Mouse (Mus musculus): ENCODE measurements around the gene Pxn.
"Not testable (repeated sequence)": the region's sequence is repeated elsewhere in the genome, so short reads cannot be mapped to it uniquely, and the experiment has no call there.

Pxn gene

DNA sequence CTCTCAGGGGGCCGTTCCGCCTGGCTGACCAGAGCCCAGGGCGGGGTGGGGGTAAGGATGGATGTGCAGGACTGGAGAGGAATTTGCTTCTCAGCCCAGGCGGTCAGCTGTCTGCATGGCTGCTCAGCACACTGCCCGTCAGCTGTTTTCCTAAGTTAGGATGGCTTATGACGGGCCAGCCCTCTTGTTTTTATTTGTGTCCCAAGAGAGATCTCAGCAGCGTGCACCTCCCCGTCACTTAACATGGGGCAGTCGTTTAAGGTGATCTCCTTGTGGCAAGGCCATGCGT is 2.3 kb downstream of the Pxn start:
- no peak for DNase-seq (ENCODE audit: low spot score in 2 of 2)

DNA sequence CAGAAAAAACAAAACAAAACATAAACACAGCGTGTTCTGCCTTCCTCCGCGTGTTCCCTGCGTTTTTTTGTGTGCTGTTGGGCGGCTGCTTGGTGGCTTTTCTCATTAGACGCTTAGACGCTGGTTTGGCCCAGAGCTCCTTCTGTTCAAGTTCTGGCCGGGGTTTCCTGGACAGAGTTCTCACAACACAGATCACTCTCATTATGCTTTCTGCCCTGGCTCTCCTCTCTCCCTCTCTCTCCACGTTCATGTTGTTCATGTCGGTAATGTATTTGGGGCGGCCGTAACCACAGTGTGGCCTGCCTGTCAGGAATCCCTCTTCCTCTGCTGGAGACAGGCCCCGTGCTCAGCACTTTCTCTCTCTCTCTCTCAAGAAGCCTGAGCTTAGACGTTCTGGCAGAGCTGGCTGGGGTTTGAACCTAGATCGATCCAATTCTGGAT is 2.9 kb downstream of the Pxn start:
- DNase-seq (ENCODE audit: low spot score in 2 of 2) = no peak

DNA sequence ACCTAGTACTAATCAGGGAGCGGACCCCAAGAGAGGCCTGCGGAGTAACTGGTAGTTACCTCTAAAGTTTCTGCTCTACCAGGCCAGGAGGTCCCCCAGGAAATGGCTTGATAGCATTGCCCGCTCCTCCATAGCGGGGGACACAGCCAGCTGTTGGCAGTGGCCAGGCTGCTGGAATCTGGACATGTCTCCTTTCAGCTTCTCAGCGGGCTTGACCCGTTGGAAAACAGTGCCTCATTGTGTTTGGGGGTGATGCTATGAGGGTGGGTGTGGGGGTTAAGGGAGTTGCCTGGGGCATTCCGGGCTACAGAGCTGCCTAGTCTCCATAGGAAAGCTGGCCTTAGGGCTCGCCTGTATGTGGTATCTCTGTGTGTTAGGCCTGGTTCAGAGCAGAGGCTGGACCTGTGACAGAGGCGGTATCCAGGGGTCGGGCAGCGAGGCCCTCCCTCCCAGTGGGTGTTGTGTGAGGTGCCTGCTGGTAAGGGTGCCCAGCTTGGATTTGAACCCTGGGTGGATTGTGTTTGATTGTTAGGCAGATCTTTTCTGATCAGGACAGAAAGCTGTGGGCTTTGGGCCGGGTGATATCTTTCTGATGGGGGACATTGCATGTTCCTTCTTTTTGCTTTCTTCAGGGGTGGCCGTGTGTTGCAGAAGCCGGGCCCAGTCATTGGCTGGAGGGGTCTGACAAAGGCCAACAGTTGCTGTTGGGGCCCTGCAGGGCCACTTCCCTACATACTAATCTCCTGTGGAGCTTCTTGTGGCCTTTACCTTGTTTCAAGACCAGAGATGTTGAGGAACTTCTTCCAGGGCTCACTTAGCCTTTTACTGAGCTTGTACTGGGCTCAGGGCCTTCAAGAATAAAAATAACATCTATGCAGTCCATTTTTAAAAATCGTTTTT is 3.6 kb downstream of the Pxn start:
- no peak for DNase-seq (ENCODE audit: low spot score in 2 of 2)

DNA sequence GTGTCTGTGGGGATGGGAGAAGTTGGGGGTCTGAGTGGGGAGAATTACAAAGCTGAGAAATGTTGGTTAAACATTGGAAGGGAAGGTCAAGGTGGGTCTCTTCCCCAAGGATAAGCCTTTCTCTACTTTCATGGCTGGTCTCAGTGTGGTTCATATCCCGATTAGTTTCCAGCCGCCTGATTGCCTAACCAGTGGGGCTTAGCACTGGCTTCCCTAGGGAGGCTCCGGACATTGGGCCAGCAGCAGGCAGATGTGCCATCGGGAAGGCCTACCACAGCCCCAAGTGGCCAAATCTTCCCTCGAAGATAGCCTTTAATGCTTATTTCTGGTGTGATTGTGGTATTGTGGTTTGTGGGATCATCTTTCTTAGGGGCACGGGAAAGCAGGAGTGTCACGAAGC is 5.9 kb downstream of the Pxn start:
- DNase-seq (ENCODE audit: low spot score in 2 of 2) = no peak

DNA sequence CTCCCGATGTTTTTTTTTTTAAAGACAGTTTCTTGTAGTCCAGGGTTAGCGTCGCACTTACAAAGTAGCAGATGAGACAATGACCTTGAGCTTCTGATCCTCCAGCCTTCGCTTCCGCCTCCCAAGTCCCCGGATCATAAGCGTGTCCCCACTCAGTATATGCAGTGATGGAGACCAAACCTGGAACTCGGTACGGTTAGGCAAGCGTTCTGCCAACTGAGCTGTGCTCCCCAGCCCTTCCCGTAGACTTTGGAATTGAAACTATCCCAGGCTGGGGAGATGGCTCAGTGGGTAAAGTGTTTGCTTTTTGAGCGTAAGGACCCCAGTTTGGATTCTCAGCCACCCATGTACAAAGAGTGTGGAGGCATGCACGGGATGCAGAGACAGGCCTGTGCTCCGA is 6.8 kb downstream of the Pxn start:
- no peak for DNase-seq (ENCODE audit: low spot score in 2 of 2)

DNA sequence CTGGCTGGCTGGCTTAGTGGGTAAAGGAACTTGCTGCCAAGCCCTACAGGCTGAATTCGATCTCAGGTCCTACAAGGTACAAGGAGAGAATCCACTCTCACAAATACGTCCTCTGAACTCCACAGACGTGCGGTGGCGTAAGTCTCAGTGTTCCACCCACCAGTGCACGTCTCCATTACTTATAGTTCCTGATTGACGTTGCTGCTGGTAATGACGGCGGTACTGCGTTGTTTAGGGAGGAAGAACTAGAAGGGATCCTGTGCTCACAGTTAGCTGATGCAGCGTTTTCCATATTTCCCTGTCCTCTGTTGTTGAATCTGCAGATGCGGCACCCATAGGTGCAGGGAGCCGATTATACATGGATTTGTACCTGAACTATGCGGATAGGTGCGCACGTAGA is 7.2 kb downstream of the Pxn start:
- DNase-seq (ENCODE audit: low spot score in 2 of 2) = no peak

DNA sequence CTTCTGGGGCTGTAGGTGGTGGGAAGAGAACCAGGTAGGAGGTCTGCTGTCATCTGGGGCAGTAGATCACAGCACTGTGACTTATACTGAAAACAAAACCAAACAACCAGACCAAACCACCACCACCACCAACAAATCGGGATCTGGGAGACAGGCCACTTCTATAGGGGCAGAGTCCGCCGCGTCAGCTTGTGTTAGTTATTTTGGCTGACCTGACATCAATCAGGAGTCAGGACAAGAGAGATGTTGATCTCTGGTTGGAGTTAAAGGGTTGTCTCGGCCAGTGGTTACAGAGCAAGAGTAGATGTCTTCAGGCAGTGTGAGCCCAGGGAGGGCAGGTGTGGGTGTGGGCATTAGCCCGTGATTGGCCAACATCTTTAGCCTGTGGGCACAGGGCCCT is 7.9 kb downstream of the Pxn start:
- DNase-seq (ENCODE audit: low spot score in 2 of 2) = no peak

DNA sequence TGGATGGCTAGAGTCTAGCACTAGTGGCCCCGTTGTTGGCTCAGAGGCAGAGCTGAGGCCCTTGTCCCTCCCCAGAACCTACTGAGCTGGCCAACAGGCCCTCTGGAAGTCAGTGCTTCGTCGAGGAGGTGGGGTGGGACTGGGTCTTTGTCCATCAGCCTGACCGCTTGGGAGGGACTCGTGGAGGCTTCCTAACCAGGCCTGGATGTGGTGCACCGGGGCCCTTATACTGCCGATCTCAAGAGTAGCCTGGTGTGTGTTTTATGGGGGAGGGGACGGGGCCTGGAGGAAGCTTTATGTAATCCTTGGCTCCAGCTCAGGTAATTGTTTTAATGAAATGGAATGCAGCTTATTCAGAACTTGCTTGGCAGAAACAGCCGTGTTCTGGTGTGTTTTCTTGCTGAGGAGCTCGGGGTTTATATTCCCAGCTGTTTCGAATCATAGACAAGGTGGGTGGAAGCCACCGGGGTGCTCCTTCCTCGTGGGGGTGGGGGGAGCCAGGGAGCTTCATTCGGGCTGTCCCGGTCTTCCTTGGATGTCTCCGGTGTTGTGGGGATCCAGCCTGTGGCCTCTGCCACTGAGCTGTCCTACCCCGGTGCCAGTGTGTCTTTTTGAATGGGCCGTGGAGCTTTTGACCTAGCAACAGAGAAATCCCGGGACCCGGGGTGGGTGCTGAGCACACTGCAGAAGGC is 8.6 kb downstream of the Pxn start:
- DNase-seq (ENCODE audit: low spot score in 2 of 2) = no peak

DNA sequence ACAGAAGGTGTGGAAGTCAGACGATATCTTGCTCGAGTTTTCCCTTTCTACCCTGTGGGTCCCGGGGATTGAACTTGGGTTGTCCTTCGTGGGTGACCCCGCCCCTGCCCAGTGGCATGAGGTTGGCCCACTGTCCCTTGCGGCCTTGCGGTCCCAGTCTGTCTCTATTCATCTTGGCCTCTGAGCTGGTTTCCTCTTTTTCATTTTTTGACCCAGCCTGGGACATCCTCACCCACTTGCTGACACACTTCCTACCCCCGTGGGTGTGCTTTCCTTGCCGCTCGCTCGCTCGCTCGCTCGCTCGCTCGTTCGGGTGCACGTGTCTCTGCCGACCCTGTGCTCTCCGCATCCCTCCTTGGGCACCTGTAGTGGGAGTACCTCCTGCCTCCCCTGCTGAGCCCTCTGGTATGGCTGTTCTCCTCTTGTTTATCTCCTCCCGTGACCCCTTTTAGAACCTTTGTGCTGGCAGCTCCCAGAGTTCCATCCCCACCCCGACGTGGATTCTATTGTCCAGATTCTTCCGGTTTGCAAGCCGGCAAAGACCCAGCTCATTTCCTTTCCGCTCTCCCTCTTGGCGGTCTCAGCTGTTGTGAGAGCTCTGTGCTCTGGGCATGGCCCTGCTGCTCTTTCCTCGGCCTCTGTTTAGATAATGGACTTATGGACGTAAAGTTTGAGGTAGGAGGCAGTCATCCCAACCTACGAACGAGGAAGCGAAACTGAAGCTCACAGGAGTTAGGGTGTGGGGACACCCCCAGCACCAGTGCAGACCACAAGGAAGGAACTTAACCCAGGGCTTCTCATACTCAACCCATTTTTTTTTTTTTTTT is 9.8 kb downstream of the Pxn start:
- DNase-seq (ENCODE audit: low spot score in 2 of 2) = no peak

DNA sequence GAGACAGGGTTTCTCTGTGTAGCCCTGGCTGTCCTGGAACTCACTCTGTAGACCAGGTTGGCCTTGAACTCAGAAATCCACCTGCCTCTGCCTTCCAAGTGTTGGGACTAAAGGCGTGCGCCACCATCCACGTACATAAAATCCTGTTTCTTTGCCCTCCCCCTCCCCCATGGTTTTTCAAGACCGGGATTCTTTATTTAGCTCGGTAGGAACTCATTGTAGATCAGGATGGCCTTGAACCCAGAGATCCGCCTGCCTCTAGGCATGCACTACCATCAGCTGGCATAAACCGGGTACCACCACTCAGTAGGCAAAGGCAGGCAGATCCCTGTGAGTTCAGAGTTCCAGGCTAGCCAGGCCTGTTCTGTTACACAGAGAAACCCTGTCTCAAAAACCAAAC is 10.4 kb downstream of the Pxn start:
- DNase-seq (ENCODE audit: low spot score in 2 of 2) = no peak

DNA sequence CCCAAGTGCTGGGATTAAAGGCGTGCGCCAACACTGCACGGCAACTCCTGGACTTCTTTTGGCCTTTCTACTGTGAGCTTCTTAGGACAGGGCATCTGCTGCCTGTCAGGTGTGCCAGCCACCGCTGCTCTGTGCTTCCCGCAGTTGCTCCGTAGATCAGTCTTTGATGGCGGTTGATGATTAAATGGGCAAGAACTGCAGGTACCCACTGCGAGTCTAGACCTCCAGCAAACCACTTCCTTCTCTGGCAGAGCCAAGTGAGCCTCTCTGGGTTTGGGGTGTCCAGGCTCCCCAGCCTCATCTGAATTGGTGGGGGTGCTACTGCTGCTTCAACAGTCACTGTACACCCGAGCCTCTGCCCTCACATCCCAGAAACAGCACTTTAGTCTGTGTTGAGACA is 11.0 kb downstream of the Pxn start:
- DNase-seq (ENCODE audit: low spot score in 2 of 2) = no peak

DNA sequence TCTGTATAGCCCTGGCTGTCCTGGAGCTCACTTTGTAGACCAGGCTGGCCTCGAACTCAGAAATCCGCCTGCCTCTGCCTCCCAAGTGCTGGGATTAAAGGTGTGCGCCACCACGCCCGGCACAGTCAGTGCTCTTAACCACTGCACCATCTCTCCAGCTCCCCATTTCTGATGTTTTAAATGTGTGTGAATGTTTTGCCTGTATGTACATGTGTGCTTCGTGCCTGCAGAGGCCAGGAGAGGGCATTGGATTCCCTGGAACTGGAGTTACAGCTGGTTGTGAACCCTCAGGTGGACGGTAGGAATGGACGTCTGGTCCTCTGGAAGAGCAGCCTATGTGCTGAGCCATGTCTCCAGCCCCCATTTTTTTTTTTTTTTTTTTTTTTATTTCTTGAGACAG is 11.7 kb downstream of the Pxn start:
- DNase-seq (ENCODE audit: low spot score in 2 of 2) = not testable (repeated sequence)

DNA sequence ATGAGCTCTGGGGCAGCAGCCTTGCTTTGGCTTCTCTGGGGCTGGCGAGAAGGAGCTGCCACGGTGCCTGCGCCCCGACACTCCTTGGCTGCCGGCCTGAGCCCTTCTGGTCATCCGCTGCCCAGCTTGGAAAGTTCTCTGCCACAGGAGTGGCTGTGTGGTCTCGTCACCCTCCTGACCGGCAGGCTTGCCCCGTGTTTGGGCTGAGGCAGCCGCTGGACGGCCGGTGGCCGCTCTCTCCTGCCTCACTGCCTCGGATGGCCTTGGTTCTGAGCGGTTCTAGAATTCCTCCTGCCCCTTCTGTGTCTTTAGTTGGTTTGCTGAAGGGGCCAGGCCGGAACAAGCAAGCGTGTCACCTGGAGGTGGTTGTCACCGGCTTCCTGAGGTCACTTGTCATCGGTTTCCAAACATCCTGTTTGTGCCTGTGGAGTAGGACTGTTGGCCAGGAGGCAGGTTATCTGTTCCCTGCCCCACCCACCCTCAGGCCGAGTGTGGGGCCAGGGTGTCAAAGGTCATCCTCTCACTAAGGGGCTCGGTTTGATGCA is 13.9 kb downstream of the Pxn start:
- DNase-seq (ENCODE audit: low spot score in 2 of 2) = no peak

DNA sequence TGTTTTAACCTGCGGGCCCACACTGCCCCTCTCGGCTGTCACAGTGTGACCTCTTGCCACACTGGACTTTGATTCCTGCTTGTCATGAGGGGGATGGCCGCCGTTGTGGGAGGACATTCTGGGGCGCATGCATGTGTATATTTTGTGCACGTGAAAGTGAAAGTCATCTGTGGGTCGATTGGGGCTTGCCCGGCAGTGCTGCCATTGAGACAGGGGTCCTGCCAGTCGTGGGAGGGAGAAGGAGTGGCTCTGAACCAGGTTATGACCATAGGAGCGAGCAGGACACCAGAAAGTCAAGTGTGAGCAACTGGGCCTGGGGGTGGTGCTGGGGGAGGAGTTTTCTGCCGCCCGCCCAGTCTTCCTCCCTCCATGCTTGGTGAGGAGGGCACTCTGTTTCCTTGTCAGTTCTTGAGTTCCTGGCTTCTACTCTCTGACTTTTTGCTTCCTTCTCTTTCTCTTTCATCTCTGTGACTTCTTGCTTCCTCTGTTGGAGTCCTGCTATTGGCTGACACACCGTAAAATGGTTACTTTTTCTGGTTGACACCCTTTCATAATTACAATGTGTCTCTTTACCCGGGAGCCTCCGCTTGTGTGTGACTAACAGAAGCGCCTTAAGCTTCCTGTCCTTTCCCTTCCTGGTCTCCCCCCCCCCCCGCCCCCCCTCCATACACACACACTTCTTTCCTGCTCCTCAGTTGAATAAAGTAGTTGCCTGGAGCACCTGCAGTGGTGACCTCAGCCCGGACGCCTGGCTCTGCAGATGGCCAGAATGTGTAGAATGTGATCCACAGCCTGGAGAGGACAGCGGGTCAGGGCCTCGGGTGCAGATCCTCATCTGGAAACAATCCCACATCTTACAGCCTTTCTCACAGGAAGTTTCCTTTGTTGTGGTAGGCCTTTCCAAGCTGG is 15.3 kb downstream of the Pxn start:
- no peak for DNase-seq (ENCODE audit: low spot score in 2 of 2)

DNA sequence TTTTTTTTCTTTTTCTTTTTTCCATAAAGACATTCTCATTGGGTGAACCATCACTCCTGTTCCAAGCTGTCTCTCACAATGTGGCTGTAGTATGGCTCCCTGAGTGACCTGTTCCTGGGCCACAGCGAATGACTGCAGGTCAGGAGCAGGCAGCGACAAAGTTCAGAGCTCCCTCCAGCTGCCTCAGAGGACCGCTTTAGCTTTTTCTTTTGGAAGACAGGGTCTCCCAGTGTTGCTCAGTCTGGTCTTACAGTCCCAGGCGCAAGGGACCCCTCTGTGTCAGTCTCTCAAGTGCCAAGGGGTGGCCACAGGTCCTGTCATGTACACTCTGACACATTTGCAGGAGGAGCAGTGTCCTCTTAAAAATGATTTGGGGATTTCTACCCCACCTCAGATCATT is 16.1 kb downstream of the Pxn start:
- no peak for DNase-seq (ENCODE audit: low spot score in 2 of 2)

DNA sequence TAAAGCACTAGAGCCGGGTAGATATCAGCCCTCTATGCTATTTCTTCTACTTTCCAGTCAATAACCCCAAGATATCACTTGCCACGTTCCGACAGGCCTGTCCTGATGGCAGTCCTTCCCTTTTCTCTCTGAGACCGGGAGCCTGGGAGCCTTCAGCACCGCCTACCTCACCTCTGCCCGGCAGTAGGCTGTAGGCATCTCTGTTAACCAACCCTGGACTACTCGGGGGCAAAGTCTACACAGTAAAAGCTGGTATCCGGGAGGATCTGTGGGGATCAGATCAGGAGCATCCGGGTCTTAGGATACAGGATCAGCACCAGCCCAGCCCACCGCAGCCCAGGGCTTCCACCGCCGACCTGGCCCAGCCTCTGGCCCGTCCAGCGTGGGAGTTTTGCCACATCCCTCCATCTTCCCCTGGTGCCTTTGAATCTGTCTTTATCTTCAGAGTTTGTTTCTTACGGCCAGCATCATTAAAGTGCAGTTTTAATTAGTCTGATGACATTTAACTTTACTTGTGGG is 16.6 kb downstream of the Pxn start:
- no peak for DNase-seq (ENCODE audit: low spot score in 2 of 2)

DNA sequence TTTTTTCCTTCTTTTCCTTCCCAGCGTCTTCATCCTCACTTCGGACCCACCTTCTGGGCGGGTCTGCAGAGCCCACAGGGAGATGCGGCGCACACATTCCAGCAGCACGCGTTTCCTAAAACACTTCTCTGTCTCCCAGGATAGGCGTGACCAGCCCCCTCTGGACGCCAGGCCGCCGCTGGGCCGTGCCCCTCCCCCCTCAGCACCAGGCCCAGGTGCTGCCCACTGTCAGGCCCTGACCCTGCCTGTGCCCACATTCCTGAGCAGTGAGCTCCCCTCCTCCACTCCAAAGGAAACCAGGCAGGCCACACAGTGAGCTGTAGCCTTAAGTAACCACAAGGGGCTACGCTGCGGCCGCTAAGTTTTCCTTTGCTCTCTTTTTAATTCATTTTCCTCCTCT is 17.5 kb downstream of the Pxn start:
- DNase-seq (ENCODE audit: low spot score in 2 of 2) = no peak

DNA sequence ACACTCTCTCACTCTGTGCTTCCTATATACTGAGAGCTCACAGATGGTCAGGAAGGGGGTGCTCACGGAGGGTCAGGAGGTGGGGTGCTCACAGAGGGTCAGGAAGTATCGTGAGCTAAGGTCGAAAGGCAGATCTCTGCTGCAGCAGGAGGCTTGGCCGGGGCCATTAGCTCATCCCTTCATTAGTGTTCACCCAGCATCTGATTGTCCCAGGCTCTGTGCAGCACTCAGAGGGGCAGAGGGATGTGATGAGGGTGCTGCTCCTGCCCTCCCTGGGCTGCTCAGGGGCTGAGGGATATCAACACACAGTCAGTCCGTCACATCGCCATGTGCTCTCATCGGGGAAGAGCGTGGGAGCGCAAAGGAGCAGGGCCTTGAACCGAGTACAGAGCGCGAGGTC is 18.0 kb downstream of the Pxn start:
- no peak for DNase-seq (ENCODE audit: low spot score in 2 of 2)

DNA sequence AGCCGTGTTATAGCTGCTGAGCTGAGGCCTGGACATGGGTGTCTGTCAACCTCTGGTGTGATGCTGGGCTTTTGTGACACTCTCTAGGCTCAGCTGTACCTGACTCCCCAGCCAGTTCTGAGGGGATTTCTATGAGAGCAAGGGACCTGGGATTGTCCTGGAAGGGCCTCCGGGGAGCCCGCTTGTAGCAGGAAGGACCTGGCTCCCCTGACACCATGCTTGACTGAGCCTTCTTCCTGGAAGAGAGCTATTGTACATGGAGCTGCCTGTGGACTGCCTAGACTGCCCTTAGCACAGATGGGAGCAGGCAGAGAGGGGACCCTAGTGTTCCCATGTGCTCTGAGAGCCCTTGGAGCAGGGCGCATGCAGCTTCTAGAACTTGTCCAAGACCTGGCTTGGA is 18.9 kb downstream of the Pxn start:
- no peak for DNase-seq (ENCODE audit: low spot score in 2 of 2)

DNA sequence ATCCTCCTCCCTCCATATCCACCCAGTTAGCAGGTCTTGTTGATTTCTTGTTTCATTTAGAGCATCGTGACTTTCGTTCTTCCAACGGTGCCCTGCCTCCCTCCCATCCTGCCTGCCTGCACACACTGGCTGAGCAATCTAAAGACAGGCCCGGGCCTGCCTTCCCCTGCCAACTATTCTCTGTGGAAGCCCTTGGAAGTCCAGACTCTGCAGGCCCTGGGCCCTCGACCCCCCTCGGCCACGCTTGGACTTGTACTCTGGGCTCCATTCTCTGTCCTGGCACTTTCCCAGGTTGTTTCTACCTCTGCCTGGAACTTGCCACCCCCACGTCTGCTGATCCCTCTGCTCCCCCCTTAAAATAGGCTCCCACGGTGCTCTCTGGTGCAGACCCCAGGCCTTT is 19.5 kb downstream of the Pxn start:
- DNase-seq (ENCODE audit: low spot score in 2 of 2) = no peak

All from cerebellum, postnatal 4 days (tissue).